Mouse (Mus musculus) liver, embryonic 14.5 days (tissue): ENCODE measurements around the gene Grik1. TPM values are rescaled to one million over a fixed set of nuclear protein-coding genes. Genes with fewer than 3 reads are reported as not detected.

ENCODE experiments used
- ATAC-seq: fragments of 200-750 bp; cut with Nextera tagmentation; 2 replicates; pipeline ENCODE4 v1.8.0; 2017; ENCODE audit warnings: moderate number of reproducible peaks, mild to moderate bottlenecking, moderate library complexity; ENCODE audit not compliant: insufficient read depth
- DNase-seq, 3 experiments: peaks; one replicate each; pipeline ENCODE4 v3.0.0-alpha.2; 2012 to 2013; ENCODE audit warnings: low read depth in 3 of 3, low spot score in 3 of 3
- H3K27ac ChIP-seq: fragments of 300-500 bp; sonication (generic); 2 replicates; pipeline ENCODE4 v1.5.1; 2014; ENCODE audit warnings: moderate library complexity, mild to moderate bottlenecking, control low read depth, inconsistent platforms
- H3K27me3 ChIP-seq: fragments of 300-500 bp; sonication (generic); 2 replicates; pipeline ENCODE4 v1.6.1; 2014; ENCODE audit warnings: mild to moderate bottlenecking, low read length, moderate library complexity; ENCODE audit not compliant: control insufficient read depth, insufficient read depth
- H3K36me3 ChIP-seq: fragments of 300-500 bp; sonication (generic); replicated peaks from 2 replicates; pipeline ENCODE4 v1.6.1; 2014; ENCODE audit warnings: low read depth; ENCODE audit not compliant: control insufficient read depth, insufficient read depth
- H3K4me1 ChIP-seq, 2 experiments: fragments of 200-500 bp in 1 of 2; fragments of 300-500 bp in 1 of 2; sonication (generic) in 1 of 2; replicated peaks; 2 replicates each; pipeline ENCODE4 v1.6.1; 2012 to 2014; ENCODE audit warnings: antibody characterized with exemption in 1 of 2, inconsistent platforms in 1 of 2, low read length in 1 of 2; ENCODE audit not compliant: control insufficient read depth in 2 of 2, insufficient read depth in 2 of 2
- H3K4me2 ChIP-seq: fragments of 300-500 bp; sonication (generic); 2 replicates; pipeline ENCODE4 v1.6.1; 2014; ENCODE audit warnings: low read depth, mild to moderate bottlenecking, control low read depth, moderate library complexity
- H3K4me3 ChIP-seq, 2 experiments: fragments of 200-500 bp in 1 of 2; fragments of 300-500 bp in 1 of 2; sonication (generic) in 1 of 2; 2 replicates each; pipeline ENCODE4 v1.5.1; 2012 to 2014; ENCODE audit warnings: low read depth in 2 of 2, low read length in 2 of 2, mild to moderate bottlenecking in 2 of 2, control low read depth in 1 of 2, inconsistent platforms in 1 of 2, moderate library complexity in 1 of 2; ENCODE audit not compliant: insufficient read depth in 1 of 2
- H3K9ac ChIP-seq: fragments of 300-500 bp; sonication (generic); replicated peaks from 2 replicates; pipeline ENCODE4 v1.6.1; 2014; ENCODE audit warnings: mild to moderate bottlenecking, control low read depth, moderate library complexity
- H3K9me3 ChIP-seq: fragments of 300-500 bp; sonication (generic); 2 replicates; pipeline ENCODE4 v1.6.1; 2016; ENCODE audit warnings: low read length, mixed read lengths; ENCODE audit not compliant: control insufficient read depth
- CTCF ChIP-seq: IDR thresholded peaks from 2 replicates; pipeline ENCODE4 v1.5.1; 2016; ENCODE audit warnings: antibody characterized with exemption, low read depth, control low read depth
- EP300 ChIP-seq: IDR thresholded peaks from 2 replicates; pipeline ENCODE4 v1.6.1; 2016; ENCODE audit warnings: antibody characterized with exemption, low read depth
- WGBS: fragments of 180-500 bp; shearing (Covaris S2); extraction: QIAGEN DNeasy Blood & Tissue Kit; methylation state at CpG from one replicate; pipeline ENCODE4 v1.1.7; 2014; ENCODE audit not compliant: insufficient replicate concordance; 5-methylcytosine and 5-hydroxymethylcytosine counted together
- polyA plus RNA-seq, 2 experiments: library from polyadenylated mRNA; depleted of rRNA in 1 of 2; stranded (reverse) in 1 of 2; unstranded in 1 of 2; fragments of >200 nt; fragmentation: Nextera tagmentation in 1 of 2; extraction: Ambion mirVana in 1 of 2; gene quantifications; 2 replicates each; pipeline versions ENCODE4 v1.2.1 to v1.2.3; 2012 to 2014

Gene Grik1
- polyA plus RNA-seq, 2 experiments = 0.01 to 0.03 TPM

GRCm38 (mm10) chr16:88131103-88131502 is 159.0 kb downstream of the Grik1 start:
- DNase-seq = no peak
- Histone ChIP-seq H3K9me3 (no peaks in the 10 kb centered on the region), H3K27me3 (no peaks in the 10 kb centered on the region), H3K4me2 (no peak overlapping the region), H3K4me1 (no peaks in the 10 kb centered on the region), H3K4me3 (no peak overlapping the region), H3K36me3 (no peaks in the 10 kb centered on the region), H3K9ac (no peak overlapping the region), H3K27ac (no peak overlapping the region)
- 43% methylated on average over 3 of the region's 3 CpGs for WGBS
- no peak for ATAC-seq
- no peak for TF ChIP-seq EP300
- no peak for TF ChIP-seq CTCF

DNA sequence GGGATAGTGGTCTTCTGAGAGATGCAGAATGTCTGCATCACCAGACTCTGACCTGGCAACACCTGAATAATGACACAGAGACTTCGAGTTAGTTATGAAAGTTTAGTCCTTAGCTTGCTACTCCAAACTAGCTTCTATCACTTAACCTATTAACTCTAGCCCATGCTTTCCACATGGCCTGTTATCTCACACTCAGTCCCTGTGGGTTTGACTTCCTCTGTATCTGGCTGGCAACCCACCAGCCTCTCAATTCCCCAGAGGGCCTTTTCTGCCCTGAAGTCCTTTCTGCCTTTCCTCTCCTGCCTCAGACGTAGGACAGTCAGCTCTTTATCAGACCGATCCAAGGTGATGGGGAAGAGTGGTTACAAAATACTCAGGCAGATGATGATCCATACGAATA is 165.0 kb downstream of the Grik1 start:
- no peak overlapping the region for H3K9ac ChIP-seq
- no peak overlapping the region for H3K4me2 ChIP-seq
- H3K36me3 ChIP-seq = no peaks in the 10 kb centered on the region
- no peak for DNase-seq
- TF ChIP-seq CTCF (no peak), EP300 (no peak)
- no peak for ATAC-seq
- no peak overlapping the region for H3K4me3 ChIP-seq
- H3K4me1 ChIP-seq = no peaks in the 10 kb centered on the region
- no peaks in the 10 kb centered on the region for H3K9me3 ChIP-seq
- H3K27ac ChIP-seq = no peak overlapping the region
- WGBS = 36% methylated on average over 4 of the region's 4 CpGs
- no peaks in the 10 kb centered on the region for H3K27me3 ChIP-seq

DNA sequence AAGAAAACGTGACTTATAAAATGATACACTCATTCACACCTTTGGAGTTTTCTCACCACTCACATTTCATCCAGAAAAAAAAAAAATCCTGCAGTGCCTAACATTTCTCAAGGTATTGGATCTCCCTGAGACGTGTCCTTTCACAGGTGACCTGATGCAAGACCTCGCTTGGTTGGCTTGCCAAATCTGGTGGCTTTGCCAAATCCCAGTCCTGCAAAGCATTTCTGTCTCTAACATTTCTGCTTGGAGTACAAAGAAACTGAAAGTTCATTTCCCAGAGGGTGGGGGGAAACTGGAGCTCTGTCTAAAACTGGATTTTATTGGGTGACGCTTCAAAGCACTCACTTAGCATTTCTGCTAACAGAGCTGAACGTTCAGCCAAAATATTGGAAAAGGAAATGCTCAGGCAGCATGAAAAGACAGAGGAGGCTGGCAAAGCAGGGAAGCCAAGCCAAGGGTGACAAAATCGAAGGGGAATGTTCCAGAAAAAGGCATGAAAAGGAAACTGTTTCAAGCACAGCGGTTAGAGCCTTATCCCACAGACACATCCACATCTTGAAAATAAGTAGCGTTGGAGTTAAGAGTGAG is 177.4 kb downstream of the Grik1 start:
- no peak overlapping the region for H3K4me3 ChIP-seq
- no peaks in the 10 kb centered on the region for H3K4me1 ChIP-seq
- ATAC-seq (no peak), DNase-seq (no peak)
- no peak overlapping the region for H3K4me2 ChIP-seq
- no peak overlapping the region for H3K27ac ChIP-seq
- no peak overlapping the region for H3K9ac ChIP-seq
- H3K27me3 ChIP-seq = no peaks in the 10 kb centered on the region
- no peaks in the 10 kb centered on the region for H3K36me3 ChIP-seq
- H3K9me3 ChIP-seq = no peaks in the 10 kb centered on the region
- WGBS = 63% methylated on average over 8 of the region's 8 CpGs
- TF ChIP-seq CTCF (no peak), EP300 (no peak)

GRCm38 (mm10) chr16:88111459-88111858 is 178.6 kb downstream of the Grik1 start:
- H3K9me3 ChIP-seq = no peaks in the 10 kb centered on the region
- H3K4me1 ChIP-seq = no peaks in the 10 kb centered on the region
- H3K9ac ChIP-seq = no peak overlapping the region
- DNase-seq (no peak), ATAC-seq (no peak)
- TF ChIP-seq CTCF (no peak), EP300 (no peak)
- no peak overlapping the region for H3K27ac ChIP-seq
- no peaks in the 10 kb centered on the region for H3K36me3 ChIP-seq
- H3K4me2 ChIP-seq = no peak overlapping the region
- 59% methylated on average over 3 of the region's 3 CpGs for WGBS
- H3K27me3 ChIP-seq = no peaks in the 10 kb centered on the region
- no peak overlapping the region for H3K4me3 ChIP-seq

GRCm38 (mm10) chr16:88094206-88094789 is 195.8 kb downstream of the Grik1 start:
- Histone ChIP-seq H3K4me1 (no peaks in the 10 kb centered on the region), H3K4me2 (no peak overlapping the region), H3K9me3 (no peaks in the 10 kb centered on the region), H3K27ac (no peak overlapping the region), H3K36me3 (no peaks in the 10 kb centered on the region), H3K9ac (no peak overlapping the region), H3K4me3 (no peak overlapping the region), H3K27me3 (no peaks in the 10 kb centered on the region)
- TF ChIP-seq EP300 = no peak
- no peak for TF ChIP-seq CTCF
- 52% methylated on average over 5 of the region's 5 CpGs for WGBS
- ATAC-seq (no peak), DNase-seq (no peak)
